Mouse (Mus musculus): ENCODE data around the gene Cpd.
A peak's percentile ranks its signal among the peaks of the same experiment; 100 is the strongest.

Gene Cpd

GRCm38 (mm10) chr11:76846878-76847222, at the start of gene Cpd:
TSS of gene Cpd (minus strand) at chr11:76847018.
- DNase-seq (ENCODE audit: low spot score in 2 of 2): peak; percentile 96

- DNase-seq (ENCODE audit: low spot score in 2 of 2): no peak
These were observed 49.5 kb upstream of the Cpd start for GRCm38 (mm10) chr11:76896360-76896759.

- DNase-seq (ENCODE audit: low spot score in 2 of 2): peak in 1 of 2 experiments; percentile 24
These were observed 47.4 kb upstream of the Cpd start for GRCm38 (mm10) chr11:76894240-76894639.

- no peak for DNase-seq (ENCODE audit: low spot score in 2 of 2)
These were observed 46.8 kb upstream of the Cpd start for GRCm38 (mm10) chr11:76893570-76893969.

GRCm38 (mm10) chr11:76892972-76893371, 46.2 kb upstream of the Cpd start:
- DNase-seq (ENCODE audit: low spot score in 2 of 2): no peak

- no peak for DNase-seq (ENCODE audit: low spot score in 2 of 2)
These were observed 45.0 kb upstream of the Cpd start for GRCm38 (mm10) chr11:76891738-76892349.

GRCm38 (mm10) chr11:76891171-76891570, 44.4 kb upstream of the Cpd start:
- no peak for DNase-seq (ENCODE audit: low spot score in 2 of 2)

GRCm38 (mm10) chr11:76889339-76890164, 42.7 kb upstream of the Cpd start:
- no peak for DNase-seq (ENCODE audit: low spot score in 2 of 2)

- no peak for DNase-seq (ENCODE audit: low spot score in 2 of 2)
These were observed 37.6 kb upstream of the Cpd start for GRCm38 (mm10) chr11:76884451-76884850.

GRCm38 (mm10) chr11:76879816-76880215, 33.0 kb upstream of the Cpd start:
- no peak for DNase-seq (ENCODE audit: low spot score in 2 of 2)

- DNase-seq (ENCODE audit: low spot score in 2 of 2): no peak
These were observed 27.9 kb upstream of the Cpd start for GRCm38 (mm10) chr11:76874766-76875165.

- no peak for DNase-seq (ENCODE audit: low spot score in 2 of 2)
These were observed 27.0 kb upstream of the Cpd start for GRCm38 (mm10) chr11:76873865-76874264.

- no peak for DNase-seq (ENCODE audit: low spot score in 2 of 2)
These were observed 25.9 kb upstream of the Cpd start for GRCm38 (mm10) chr11:76872556-76873234.

GRCm38 (mm10) chr11:76861185-76861584, 14.4 kb upstream of the Cpd start:
- DNase-seq (ENCODE audit: low spot score in 2 of 2): no peak

- DNase-seq (ENCODE audit: low spot score in 2 of 2): no peak
These were observed 12.4 kb upstream of the Cpd start for GRCm38 (mm10) chr11:76859261-76859660.

- no peak for DNase-seq (ENCODE audit: low spot score in 2 of 2)
These were observed 12.0 kb upstream of the Cpd start for GRCm38 (mm10) chr11:76858781-76859180.

- DNase-seq (ENCODE audit: low spot score in 2 of 2): peak in 1 of 2 experiments; percentile 31
These were observed 10.3 kb upstream of the Cpd start for GRCm38 (mm10) chr11:76857111-76857510.

- no peak for DNase-seq (ENCODE audit: low spot score in 2 of 2)
These were observed 9.8 kb upstream of the Cpd start for GRCm38 (mm10) chr11:76856601-76857000.

- DNase-seq (ENCODE audit: low spot score in 2 of 2): no peak
These were observed 7.9 kb upstream of the Cpd start for GRCm38 (mm10) chr11:76854475-76855341.

- DNase-seq (ENCODE audit: low spot score in 2 of 2): peak in 1 of 2 experiments; percentile 2
These were observed 4.7 kb upstream of the Cpd start for GRCm38 (mm10) chr11:76851512-76851911.

- DNase-seq (ENCODE audit: low spot score in 2 of 2): peak in 1 of 2 experiments; percentile 2
These were observed 2.8 kb upstream of the Cpd start for GRCm38 (mm10) chr11:76849596-76849995.

GRCm38 (mm10) chr11:76848081-76848480, 1.3 kb upstream of the Cpd start:
- DNase-seq (ENCODE audit: low spot score in 2 of 2): peak in 1 of 2 experiments; percentile 0

Measured in right cerebral cortex, adult 2 months (tissue).